Mouse (Mus musculus): ENCODE data around the gene Srgap1.
A peak's percentile ranks its signal among the peaks of the same experiment; 100 is the strongest.

Gene Srgap1

DNA sequence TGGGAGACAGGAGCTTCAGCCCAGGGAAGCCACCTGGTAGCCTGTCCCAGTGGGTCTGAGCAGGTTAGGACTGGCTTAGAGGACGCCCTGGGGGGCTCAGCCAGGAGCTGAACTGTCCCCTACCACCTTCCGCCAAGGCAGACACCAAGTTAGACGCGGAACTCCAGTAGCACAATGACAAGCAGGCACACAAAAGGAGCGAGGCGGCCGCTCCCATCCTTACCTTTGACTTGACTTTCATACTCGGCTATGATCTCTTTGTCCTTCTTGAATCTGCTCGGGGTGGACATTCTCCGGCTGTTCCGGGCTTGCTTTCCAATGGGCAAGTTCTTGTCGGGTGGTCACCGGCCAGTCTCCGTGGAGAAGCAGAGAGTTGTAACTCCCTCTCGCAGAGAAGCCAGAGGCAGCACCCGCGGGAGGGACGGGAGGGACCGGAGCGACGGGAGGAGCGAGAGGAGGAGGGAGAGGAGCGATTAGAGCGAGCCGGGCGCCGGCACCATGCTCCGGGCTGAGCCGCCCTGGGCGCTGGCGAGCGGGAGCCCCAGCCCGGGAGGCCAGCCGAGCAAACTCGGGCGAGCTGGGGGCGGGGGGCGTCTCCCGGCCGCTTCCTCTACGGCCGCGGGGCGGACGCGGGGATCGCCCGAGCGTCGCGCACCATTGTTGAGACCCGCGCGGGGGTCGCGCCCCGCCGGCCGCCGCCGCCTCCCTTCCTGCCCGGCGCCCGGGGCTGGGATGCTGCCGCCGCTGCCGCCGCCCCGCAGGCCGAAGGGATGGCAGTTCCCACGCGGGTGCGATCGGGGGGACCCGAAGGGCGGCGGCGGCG is at the start of gene Srgap1:
Gene Srgap1, minus strand, starts transcription at position 412 of the 823 bp plus-strand sequence.
- DNase-seq (ENCODE audit: low spot score in 2 of 2) = peak; percentile 6 to 9

GRCm38 (mm10) chr10:122096462-122096979 is 49.4 kb upstream of the Srgap1 start:
- no peak for DNase-seq (ENCODE audit: low spot score in 2 of 2)

DNA sequence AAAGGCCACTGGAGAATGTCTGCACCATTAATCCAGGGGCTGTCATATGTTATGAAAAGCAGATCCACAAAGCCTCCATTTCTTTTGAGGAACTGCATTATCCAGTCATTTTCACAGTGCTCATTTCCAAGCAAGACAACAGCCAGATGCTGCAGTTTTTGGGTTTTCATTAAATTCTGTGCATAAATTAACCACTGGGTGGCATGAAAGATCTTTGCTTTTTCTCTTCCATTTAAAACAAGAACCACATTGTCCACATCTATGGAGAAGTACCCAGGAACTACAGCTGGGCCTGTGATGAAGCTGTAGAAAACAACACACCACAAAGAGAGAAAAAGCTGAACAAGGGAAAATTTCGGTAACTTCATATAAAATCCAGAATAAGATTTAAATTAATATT is 43.4 kb upstream of the Srgap1 start:
- DNase-seq (ENCODE audit: low spot score in 2 of 2) = no peak

DNA sequence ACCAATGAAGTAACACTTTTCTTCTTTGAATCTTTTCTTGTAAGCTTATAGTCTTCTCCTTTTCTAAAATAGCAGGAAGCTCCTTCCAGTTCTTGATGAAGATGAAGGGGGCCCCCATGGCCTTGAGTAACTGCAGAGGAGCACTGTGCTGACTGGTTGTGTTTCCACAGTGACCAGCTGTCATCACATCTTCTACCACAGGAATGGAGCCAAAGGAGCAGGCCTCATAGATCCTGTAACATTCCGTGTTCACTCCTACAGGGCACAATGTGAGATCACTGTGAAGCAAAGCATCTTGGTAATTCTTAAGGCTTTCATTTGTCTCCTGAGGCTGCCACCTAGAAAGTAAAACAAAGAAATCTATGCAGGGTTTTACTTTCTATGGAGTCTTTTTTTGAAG is 34.2 kb upstream of the Srgap1 start:
- DNase-seq (ENCODE audit: low spot score in 2 of 2) = no peak

DNA sequence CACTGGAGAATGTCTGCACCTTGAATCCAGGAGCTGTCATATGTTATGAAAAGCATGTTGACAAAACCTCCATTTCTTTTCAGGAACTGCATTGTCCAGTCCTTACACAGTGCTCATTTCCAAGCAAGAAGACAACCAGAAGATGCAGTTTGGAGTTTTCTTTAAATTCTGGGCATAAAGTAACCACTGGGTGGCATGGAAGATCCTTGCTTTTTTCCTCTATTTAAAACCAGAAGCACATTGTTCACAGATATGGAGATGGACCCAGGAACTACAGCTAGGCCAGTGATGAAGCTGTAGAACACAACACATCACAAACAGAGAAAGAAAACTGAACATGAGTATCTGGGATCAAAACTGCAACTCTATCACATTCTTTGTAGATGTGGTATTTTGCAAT is 22.0 kb upstream of the Srgap1 start:
- no peak for DNase-seq (ENCODE audit: low spot score in 2 of 2)

- DNase-seq (ENCODE audit: low spot score in 2 of 2) = no peak
Measured at GRCm38 (mm10) chr10:122055826-122056225, 8.7 kb upstream of the Srgap1 start.

DNA sequence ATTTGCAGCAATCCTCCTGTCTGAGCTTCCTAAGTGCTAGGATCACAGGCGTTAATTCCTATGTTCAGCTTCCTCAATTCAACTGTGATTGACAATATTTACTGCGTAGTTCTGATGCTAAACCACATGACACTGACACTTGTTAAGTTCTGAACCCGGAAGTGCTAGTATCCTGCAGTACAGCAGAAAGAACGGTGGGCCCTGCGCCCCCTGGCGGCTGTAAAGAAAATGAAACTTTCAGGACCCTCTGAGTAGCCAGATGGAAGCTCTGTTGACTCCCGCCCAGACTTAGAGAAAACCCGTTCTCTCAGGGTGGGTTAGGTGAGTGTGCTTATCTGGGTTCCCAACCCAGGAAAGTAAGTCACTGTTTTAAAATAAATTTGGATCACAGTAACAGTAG is 7.4 kb upstream of the Srgap1 start:
- peak; percentile 38 to 73 for DNase-seq (ENCODE audit: low spot score in 2 of 2)

DNA sequence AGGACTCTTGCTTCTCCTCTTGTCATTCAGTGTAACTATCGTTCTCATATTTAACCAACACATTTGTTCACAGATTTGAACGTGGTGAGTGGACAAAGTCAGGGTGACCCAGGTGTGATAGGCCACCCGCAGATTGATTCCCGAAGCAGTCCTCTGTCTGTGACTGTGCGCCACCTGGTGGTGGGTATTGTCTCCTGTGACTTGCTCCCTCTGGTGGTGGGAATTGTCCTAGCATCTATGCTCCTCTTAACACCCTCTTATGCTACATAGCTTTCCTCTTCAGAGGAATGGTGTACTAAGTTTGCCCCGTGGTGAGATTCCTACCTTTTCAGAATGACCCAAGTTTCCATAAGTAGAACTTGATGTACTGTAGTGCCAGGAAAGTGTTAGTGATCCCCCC is 4.7 kb upstream of the Srgap1 start:
- peak; percentile 53 to 84 for DNase-seq (ENCODE audit: low spot score in 2 of 2)

GRCm38 (mm10) chr10:122047727-122048365 is 731 bp upstream of the Srgap1 start:
- DNase-seq (ENCODE audit: low spot score in 2 of 2) = peak; percentile 56 to 82

- no peak for DNase-seq (ENCODE audit: low spot score in 2 of 2)
Measured at GRCm38 (mm10) chr10:122046511-122046903, 608 bp downstream of the Srgap1 start.

- no peak for DNase-seq (ENCODE audit: low spot score in 2 of 2)
Measured at GRCm38 (mm10) chr10:122045946-122046345, 1.2 kb downstream of the Srgap1 start.

GRCm38 (mm10) chr10:122044926-122045325 is 2.2 kb downstream of the Srgap1 start:
- no peak for DNase-seq (ENCODE audit: low spot score in 2 of 2)

GRCm38 (mm10) chr10:122040372-122040771 is 6.7 kb downstream of the Srgap1 start:
- peak; percentile 6 to 22 for DNase-seq (ENCODE audit: low spot score in 2 of 2)

- no peak for DNase-seq (ENCODE audit: low spot score in 2 of 2)
Measured at GRCm38 (mm10) chr10:122039566-122039965, 7.5 kb downstream of the Srgap1 start.

DNA sequence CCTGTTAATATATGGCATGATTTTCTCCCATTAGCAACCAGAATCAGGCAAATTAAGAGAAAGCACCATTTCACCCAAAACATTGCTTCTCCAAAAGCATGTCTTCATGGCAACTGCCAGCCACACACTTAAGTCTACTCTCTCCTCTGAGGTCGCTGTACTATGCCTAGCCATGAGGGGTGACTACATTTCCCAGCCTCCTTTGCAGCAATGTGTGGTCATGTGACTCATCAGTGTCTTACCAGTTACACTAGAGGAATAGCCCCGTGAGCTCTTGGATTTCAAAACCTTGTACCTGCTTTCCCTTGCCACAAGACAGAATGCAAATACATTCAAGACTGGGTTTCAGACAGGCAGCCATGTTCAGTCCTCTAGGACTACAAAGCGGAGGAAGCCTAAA is 8.6 kb downstream of the Srgap1 start:
- no peak for DNase-seq (ENCODE audit: low spot score in 2 of 2)

- DNase-seq (ENCODE audit: low spot score in 2 of 2) = no peak
Measured at GRCm38 (mm10) chr10:122033271-122033670, 13.8 kb downstream of the Srgap1 start.

DNA sequence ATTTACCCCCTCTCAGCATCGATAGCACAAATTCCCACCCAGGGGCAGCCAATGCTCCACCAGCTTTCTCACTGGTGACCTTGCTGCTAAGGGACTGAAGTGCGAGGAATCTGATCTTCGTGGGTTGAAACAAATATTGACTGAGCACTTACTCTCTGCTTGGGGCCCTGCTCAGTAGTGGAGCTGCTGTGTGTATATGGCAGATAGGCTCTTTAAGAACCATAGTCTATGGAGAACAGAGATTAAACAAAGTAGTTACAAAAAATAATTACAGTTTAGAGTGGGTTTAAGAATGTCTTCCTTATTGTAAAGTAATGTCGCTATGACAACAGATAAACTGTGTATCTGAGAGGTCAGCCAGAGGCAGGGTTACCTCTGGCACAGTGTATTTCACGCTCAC is 16.7 kb downstream of the Srgap1 start:
- DNase-seq (ENCODE audit: low spot score in 2 of 2) = no peak

- DNase-seq (ENCODE audit: low spot score in 2 of 2) = no peak
Measured at GRCm38 (mm10) chr10:122029738-122030137, 17.4 kb downstream of the Srgap1 start.

GRCm38 (mm10) chr10:122025198-122025597 is 21.9 kb downstream of the Srgap1 start:
- DNase-seq (ENCODE audit: low spot score in 2 of 2) = no peak

- DNase-seq (ENCODE audit: low spot score in 2 of 2) = no peak
Measured at GRCm38 (mm10) chr10:122020906-122021305, 26.2 kb downstream of the Srgap1 start.

DNA sequence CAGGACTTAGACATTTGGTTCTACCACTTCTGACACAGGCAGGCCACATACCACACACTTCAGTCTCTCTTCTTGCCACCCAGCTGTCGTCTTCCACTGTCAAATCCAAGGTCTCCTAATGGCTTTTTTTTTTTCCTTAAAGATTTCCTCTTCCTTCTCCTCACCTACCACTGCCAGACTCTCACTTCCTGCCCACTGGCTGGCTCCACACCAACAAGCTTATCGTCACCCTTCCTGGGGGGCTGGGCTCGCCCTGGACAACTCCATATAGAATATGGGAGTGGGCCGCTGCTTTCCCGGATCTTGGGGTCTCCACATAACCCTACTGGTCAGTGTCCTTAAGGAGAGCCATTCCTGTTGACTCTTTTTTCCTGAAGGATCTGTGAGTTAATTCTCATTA is 26.9 kb downstream of the Srgap1 start:
- no peak for DNase-seq (ENCODE audit: low spot score in 2 of 2)

GRCm38 (mm10) chr10:122018594-122019048 is 28.5 kb downstream of the Srgap1 start:
- no peak for DNase-seq (ENCODE audit: low spot score in 2 of 2)

DNA sequence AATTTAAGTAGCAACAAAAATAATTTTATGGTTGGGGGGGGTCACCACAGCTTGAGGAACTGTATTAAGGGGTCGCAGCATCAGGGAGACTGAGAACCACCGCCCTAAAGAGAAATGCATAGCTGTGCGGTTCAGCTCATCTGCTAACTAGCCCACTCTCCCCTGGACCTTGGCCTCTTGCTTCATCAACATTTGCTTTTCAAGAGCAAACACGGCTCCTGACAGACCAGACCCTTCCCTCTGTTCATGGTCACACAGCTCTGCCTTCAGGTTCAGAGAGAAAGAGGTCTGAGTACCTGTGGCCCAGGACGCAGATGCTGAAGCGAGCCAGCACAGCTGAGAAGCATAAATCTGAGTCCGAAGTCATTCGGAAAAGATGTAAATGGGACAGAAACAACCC is 29.4 kb downstream of the Srgap1 start:
- no peak for DNase-seq (ENCODE audit: low spot score in 2 of 2)

Measured in thymus, postnatal 10 days (tissue).